Mouse (Mus musculus) heart, embryonic 12.5 days (tissue): ENCODE results near the gene Syt9. TPM values are rescaled to one million over a fixed set of nuclear protein-coding genes. Genes with fewer than 3 reads are reported as not detected.

Source experiments
- ATAC-seq: fragments of 200-750 bp; cut with Nextera tagmentation; 2 replicates; pipeline ENCODE4 v1.8.0; 2017; ENCODE audit warnings: moderate TSS enrichment, moderate library complexity; ENCODE audit not compliant: insufficient number of reproducible peaks, low FRiP score
- H3K27ac ChIP-seq: fragments of 300-500 bp; sonication (generic); 2 replicates; pipeline ENCODE4 v1.5.1; 2016; ENCODE audit warnings: mild to moderate bottlenecking, moderate library complexity; ENCODE audit not compliant: poor library complexity, severe bottlenecking
- H3K27me3 ChIP-seq: fragments of 300-500 bp; sonication (generic); replicated peaks from 2 replicates; pipeline ENCODE4 v1.6.1; 2016; ENCODE audit warnings: mild to moderate bottlenecking, moderate library complexity
- H3K36me3 ChIP-seq: fragments of 300-500 bp; sonication (generic); 2 replicates; pipeline ENCODE4 v1.6.1; 2016; ENCODE audit warnings: mild to moderate bottlenecking, moderate library complexity
- H3K4me1 ChIP-seq: fragments of 300-500 bp; sonication (generic); replicated peaks from 2 replicates; pipeline ENCODE4 v1.6.1; 2016; ENCODE audit warnings: mild to moderate bottlenecking
- H3K4me2 ChIP-seq: fragments of 300-500 bp; sonication (generic); 2 replicates; pipeline ENCODE4 v1.6.1; 2016; ENCODE audit warnings: mild to moderate bottlenecking, moderate library complexity
- H3K4me3 ChIP-seq: fragments of 300-500 bp; sonication (generic); 2 replicates; pipeline ENCODE4 v1.5.1; 2016; ENCODE audit warnings: mild to moderate bottlenecking
- H3K9ac ChIP-seq: fragments of 300-500 bp; sonication (generic); 2 replicates; pipeline ENCODE4 v1.6.1; 2016; ENCODE audit warnings: mild to moderate bottlenecking, moderate library complexity
- H3K9me3 ChIP-seq: fragments of 300-500 bp; sonication (generic); replicated peaks from 2 replicates; pipeline ENCODE4 v1.6.1; 2016; ENCODE audit warnings: mild to moderate bottlenecking, moderate library complexity
- WGBS: fragments of 180-500 bp; shearing (Covaris S2); methylation state at CpG from one replicate; pipeline ENCODE4 v1.1.7; 2016; 5-methylcytosine and 5-hydroxymethylcytosine counted together
- polyA plus RNA-seq: library from polyadenylated mRNA; unstranded; fragments of >200 nt; fragmentation: Nextera tagmentation; extraction: Ambion mirVana; gene quantifications from 2 replicates; pipeline ENCODE4 v1.2.1, GENCODE M21; 2016

Syt9 gene
- polyA plus RNA-seq, 1 experiment from 2014 or later: 0.84 TPM

GRCm38 (mm10) chr7:107389604-107390003 lies 19.1 kb downstream of the Syt9 start:
- Histone ChIP-seq H3K4me3 (no peak overlapping the region), H3K36me3 (no peaks in the 10 kb centered on the region), H3K27ac (no peak overlapping the region), H3K4me2 (no peak overlapping the region), H3K27me3 (no peaks in the 10 kb centered on the region), H3K4me1 (no peaks in the 10 kb centered on the region), H3K9me3 (no peaks in the 10 kb centered on the region), H3K9ac (no peak overlapping the region)
- no peak for ATAC-seq

- H3K4me1 ChIP-seq: no peaks in the 10 kb centered on the region
- ATAC-seq: no peak
- H3K27ac ChIP-seq: no peak overlapping the region
- no peak overlapping the region for H3K4me3 ChIP-seq
- WGBS: 49% methylated on average over 2 of the region's 2 CpGs
- H3K4me2 ChIP-seq: no peak overlapping the region
- no peaks in the 10 kb centered on the region for H3K36me3 ChIP-seq
- H3K9ac ChIP-seq: no peak overlapping the region
- H3K27me3 ChIP-seq: no peaks in the 10 kb centered on the region
- H3K9me3 ChIP-seq: no peaks in the 10 kb centered on the region
Measured at GRCm38 (mm10) chr7:107392749-107393148, 22.2 kb downstream of the Syt9 start.

DNA sequence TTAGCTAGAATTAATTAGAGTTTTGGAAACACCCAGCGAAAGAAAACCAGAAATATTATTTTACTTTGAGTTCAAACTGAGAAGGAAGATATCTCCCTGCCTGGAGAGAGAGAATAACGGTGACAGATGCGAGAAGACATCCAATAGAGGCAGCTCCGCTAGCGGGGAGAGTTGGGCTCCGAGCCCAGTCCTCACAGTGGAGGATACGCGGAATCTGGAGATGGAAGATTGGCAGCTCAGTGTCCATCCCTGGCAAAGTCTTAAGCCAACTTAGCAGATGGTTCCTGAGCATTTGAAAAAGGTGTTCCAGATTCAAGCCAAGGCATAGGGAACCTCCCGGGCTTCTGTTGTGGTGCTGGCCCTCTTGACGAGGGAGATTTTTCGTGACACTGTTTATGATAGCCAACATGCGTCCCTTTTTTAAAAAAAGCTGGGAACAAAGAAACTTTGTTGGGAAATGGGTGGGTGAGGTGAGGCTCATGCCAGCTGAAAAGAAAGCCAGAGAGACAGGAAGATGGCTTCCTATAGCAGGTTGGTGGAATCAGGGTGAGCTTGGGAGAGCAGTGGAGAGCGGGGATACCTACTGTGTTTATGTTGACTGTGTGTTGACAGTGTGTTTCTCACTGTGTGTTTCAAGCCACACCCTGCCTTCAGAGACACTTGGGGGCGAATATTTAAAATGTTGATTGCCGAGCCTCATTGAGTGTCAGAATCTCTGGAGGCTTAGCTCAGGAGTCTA lies 29.7 kb downstream of the Syt9 start:
- ATAC-seq: no peak
- H3K27me3 ChIP-seq: no peaks in the 10 kb centered on the region
- no peak overlapping the region for H3K9ac ChIP-seq
- 78% methylated on average over 15 of the region's 15 CpGs for WGBS
- no peak overlapping the region for H3K4me3 ChIP-seq
- no peaks in the 10 kb centered on the region for H3K36me3 ChIP-seq
- no peaks in the 10 kb centered on the region for H3K4me1 ChIP-seq
- H3K4me2 ChIP-seq: no peak overlapping the region
- no peaks in the 10 kb centered on the region for H3K9me3 ChIP-seq
- no peak overlapping the region for H3K27ac ChIP-seq

- H3K4me2 ChIP-seq: no peak overlapping the region
- no peak overlapping the region for H3K4me3 ChIP-seq
- H3K27me3 ChIP-seq: no peaks in the 10 kb centered on the region
- no peaks in the 10 kb centered on the region for H3K4me1 ChIP-seq
- no peaks in the 10 kb centered on the region for H3K36me3 ChIP-seq
- 80% methylated on average over 3 of the region's 3 CpGs for WGBS
- ATAC-seq: no peak
- no peaks in the 10 kb centered on the region for H3K9me3 ChIP-seq
- H3K27ac ChIP-seq: no peak overlapping the region
- H3K9ac ChIP-seq: no peak overlapping the region
Measured at GRCm38 (mm10) chr7:107403261-107403660, 32.7 kb downstream of the Syt9 start.

DNA sequence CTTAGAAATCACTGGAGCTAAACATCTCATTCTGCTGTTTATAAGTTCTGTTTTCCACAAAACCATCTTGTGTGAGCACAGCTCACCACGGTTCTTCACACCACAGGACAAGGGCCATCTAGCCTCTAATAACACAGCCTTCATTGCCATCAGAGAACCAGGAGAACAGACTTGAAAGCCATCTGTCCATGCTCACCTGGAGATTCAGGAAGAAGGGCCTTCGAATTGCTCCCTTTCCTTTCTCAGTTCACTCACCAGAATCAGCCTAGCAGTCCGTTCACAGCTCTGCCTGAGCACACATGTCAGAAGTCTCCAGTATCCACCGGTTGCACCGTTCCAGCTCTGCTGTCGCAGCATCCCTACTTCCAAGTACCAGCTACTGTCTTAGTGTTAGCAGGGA lies 44.4 kb downstream of the Syt9 start:
- no peak for ATAC-seq
- WGBS: 85% methylated on average over 6 of the region's 6 CpGs

GRCm38 (mm10) chr7:107417043-107417850 lies 46.7 kb downstream of the Syt9 start:
- WGBS: 61% methylated on average over 3 of the region's 3 CpGs
- peaks cover 5% of the 10 kb centered on the region; the same call in 1 of the 2 replicates for H3K9me3 ChIP-seq
- H3K4me2 ChIP-seq: no peak overlapping the region
- no peak overlapping the region for H3K4me3 ChIP-seq
- no peak for ATAC-seq
- no peaks in the 10 kb centered on the region for H3K4me1 ChIP-seq
- no peak overlapping the region for H3K27ac ChIP-seq
- no peaks in the 10 kb centered on the region for H3K27me3 ChIP-seq
- no peaks in the 10 kb centered on the region for H3K36me3 ChIP-seq
- no peak overlapping the region for H3K9ac ChIP-seq

More for the DNA sequence above, 44.4 kb downstream of the Syt9 start:
- no peak overlapping the region for H3K9ac ChIP-seq
- H3K4me3 ChIP-seq: no peak overlapping the region
- H3K9me3 ChIP-seq: peaks cover 5% of the 10 kb centered on the region; the same call in 1 of the 2 replicates
- no peaks in the 10 kb centered on the region for H3K27me3 ChIP-seq
- no peak overlapping the region for H3K4me2 ChIP-seq
- no peaks in the 10 kb centered on the region for H3K36me3 ChIP-seq
- H3K27ac ChIP-seq: no peak overlapping the region
- no peaks in the 10 kb centered on the region for H3K4me1 ChIP-seq

DNA sequence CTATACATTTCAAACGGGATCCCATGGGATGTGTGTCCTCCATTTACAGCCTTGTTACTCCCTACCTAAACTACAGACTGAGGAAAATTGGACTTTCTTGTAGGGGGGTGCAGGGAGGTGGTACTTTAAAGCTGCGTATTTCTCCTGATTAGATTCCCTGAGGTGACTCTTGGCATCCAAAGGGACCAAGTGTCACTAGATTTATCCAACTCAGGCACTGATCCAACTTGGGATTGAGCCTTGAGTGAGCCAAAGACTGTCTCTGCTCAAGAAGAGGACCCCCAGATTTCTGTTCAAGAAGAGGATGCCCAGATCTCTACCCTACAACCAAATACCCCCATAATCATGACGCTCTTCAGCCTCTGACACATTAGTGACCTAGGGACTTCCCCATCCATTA lies 66.9 kb downstream of the Syt9 start:
- no peak overlapping the region for H3K9ac ChIP-seq

DNA sequence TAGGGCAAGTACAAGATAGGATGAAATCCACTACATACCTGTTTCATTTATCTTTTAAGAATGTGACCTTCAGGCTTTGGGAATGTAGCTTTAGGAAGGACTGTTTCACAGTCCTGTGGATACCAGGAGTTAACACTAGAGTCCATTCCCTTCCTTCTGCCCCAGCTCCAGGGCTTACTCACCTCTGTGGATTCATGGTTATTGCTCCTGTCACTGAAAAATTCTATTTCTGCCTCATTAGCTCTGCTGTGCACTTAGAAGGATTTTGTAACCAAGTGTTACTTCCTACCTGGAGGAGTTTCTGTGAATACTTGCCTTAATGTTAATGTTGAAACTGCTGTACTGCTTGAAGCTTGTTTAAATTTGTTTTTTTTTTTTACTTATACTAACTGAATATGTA lies 74.1 kb downstream of the Syt9 start:
- H3K9me3 ChIP-seq: no peaks in the 10 kb centered on the region
- no peaks in the 10 kb centered on the region for H3K27me3 ChIP-seq
- H3K9ac ChIP-seq: no peak overlapping the region
- H3K4me2 ChIP-seq: no peak overlapping the region
- H3K4me1 ChIP-seq: no peaks in the 10 kb centered on the region
- no peak for ATAC-seq
- H3K27ac ChIP-seq: no peak overlapping the region
- no peaks in the 10 kb centered on the region for H3K36me3 ChIP-seq
- H3K4me3 ChIP-seq: no peak overlapping the region

More for the DNA sequence above, 66.9 kb downstream of the Syt9 start:
- no peak overlapping the region for H3K27ac ChIP-seq
- H3K27me3 ChIP-seq: no peaks in the 10 kb centered on the region
- H3K4me2 ChIP-seq: no peak overlapping the region
- ATAC-seq: no peak
- H3K4me1 ChIP-seq: no peaks in the 10 kb centered on the region
- no peaks in the 10 kb centered on the region for H3K36me3 ChIP-seq
- H3K4me3 ChIP-seq: no peak overlapping the region
- 80% methylated on average over 3 of the region's 3 CpGs for WGBS
- H3K9me3 ChIP-seq: no peaks in the 10 kb centered on the region

DNA sequence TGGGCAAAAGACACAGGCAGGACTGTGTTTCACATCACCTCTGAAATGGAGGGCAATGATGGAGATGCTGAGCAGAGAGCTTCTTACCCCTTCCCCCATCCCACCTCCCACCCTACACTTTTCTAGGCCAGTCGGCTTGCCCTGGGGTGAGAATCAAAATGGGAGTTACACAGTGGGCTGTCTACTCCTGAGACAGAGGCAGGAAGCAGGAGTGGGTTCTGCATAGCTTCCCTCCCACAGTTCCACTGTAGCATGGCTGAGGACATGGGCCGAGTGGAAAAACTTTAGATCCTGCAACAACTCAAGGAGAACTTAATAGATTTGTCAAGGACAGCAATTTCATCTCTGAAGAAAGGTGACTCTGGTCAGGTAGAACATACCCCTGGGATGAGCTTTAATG lies 84.1 kb downstream of the Syt9 start:
- H3K4me3 ChIP-seq: no peak overlapping the region
- H3K4me2 ChIP-seq: no peak overlapping the region
- H3K36me3 ChIP-seq: no peaks in the 10 kb centered on the region
- H3K4me1 ChIP-seq: no peaks in the 10 kb centered on the region
- 54% methylated on average over 2 of the region's 2 CpGs for WGBS
- H3K27me3 ChIP-seq: no peaks in the 10 kb centered on the region
- H3K9me3 ChIP-seq: no peaks in the 10 kb centered on the region
- H3K27ac ChIP-seq: no peak overlapping the region
- no peak for ATAC-seq
- no peak overlapping the region for H3K9ac ChIP-seq

GRCm38 (mm10) chr7:107455118-107455521 lies 84.6 kb downstream of the Syt9 start:
- H3K27ac ChIP-seq: no peak overlapping the region
- H3K9ac ChIP-seq: no peak overlapping the region
- 60% methylated on average over 5 of the region's 5 CpGs for WGBS
- no peaks in the 10 kb centered on the region for H3K9me3 ChIP-seq
- H3K4me3 ChIP-seq: no peak overlapping the region
- no peaks in the 10 kb centered on the region for H3K4me1 ChIP-seq
- no peaks in the 10 kb centered on the region for H3K36me3 ChIP-seq
- no peak overlapping the region for H3K4me2 ChIP-seq
- ATAC-seq: no peak
- no peaks in the 10 kb centered on the region for H3K27me3 ChIP-seq

DNA sequence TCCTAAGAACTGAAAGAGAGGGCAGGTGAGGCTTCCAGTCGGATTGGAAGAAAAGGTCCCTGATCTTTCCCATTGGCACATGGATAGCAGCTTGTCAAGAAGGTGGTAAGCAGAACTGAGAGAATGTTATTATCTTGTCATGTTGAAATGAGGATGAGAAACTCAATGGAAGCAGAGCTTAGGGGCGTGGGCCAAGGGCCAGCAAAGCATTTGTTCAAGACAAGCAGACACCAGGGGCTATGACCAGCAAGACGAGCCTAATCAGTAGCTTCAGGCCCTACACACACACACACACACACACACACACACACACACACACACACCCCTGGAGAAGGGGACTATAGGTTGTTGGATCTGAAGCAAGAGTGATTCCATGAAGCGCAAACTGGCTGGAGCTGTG lies 90.6 kb downstream of the Syt9 start:
- no peak overlapping the region for H3K4me3 ChIP-seq
- H3K4me2 ChIP-seq: no peak overlapping the region
- H3K36me3 ChIP-seq: no peaks in the 10 kb centered on the region
- H3K27me3 ChIP-seq: no peaks in the 10 kb centered on the region
- whole genome bisulfite sequencing: 77% methylated on average over 4 of the region's 4 CpGs
- no peaks in the 10 kb centered on the region for H3K9me3 ChIP-seq
- no peaks in the 10 kb centered on the region for H3K4me1 ChIP-seq
- no peak for ATAC-seq
- H3K9ac ChIP-seq: no peak overlapping the region
- no peak overlapping the region for H3K27ac ChIP-seq
